Mouse (Mus musculus): ENCODE measurements at regions not wholly inside any gene's neighbourhood (a gene's known extent, or its start where the extent isn't known, plus 50 kb on each side); places are given as distances from the start of the nearest gene placed in this dataset.

DNA sequence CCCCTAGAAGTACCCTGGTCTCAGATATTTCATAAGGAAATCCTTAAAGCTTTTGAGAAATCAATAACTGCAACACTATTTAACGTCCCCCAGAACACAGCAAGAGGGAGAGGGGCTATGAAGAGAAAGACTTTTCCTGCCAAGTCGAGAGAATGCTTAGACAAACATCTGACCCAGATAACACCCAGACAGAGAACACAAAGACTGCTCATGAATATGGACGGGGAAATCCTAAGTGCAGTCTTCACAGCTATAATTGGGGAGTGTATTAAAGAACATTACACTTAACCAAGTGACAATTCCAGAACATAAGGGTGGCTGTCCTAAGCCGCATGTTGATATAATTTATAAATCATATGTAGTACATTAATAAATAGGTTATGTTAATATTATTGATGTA, 103.3 kb upstream of the Dyrk2 start:
- TF ChIP-seq CTCF (IDR thresholded peaks at IDR 0.05; ENCODE audit: low read depth) = no peak
- no peak for TF ChIP-seq EP300 (IDR thresholded peaks at IDR 0.05; ENCODE audit: low read depth)

Measured in liver, postnatal 0 days (tissue).